Mouse (Mus musculus): ENCODE data around the gene Ano9.

The Ano9 gene

GRCm38 (mm10) chr7:141099911-141100691 lies 17.5 kb downstream of the Ano9 start, which contains the start of gene Sigirr:
Gene Sigirr, minus strand, starts transcription at chr7:141100572.
- DNase-seq (ENCODE audit: low spot score), result no peak

- DNase-seq (ENCODE audit: low spot score), result no peak
Observed at GRCm38 (mm10) chr7:141097177-141097576, 20.4 kb downstream of the Ano9 start.

GRCm38 (mm10) chr7:141096649-141097056 lies 21.0 kb downstream of the Ano9 start:
- DNase-seq (ENCODE audit: low spot score), result no peak

- DNase-seq (ENCODE audit: low spot score), result no peak
Observed at GRCm38 (mm10) chr7:141096021-141096420, 21.6 kb downstream of the Ano9 start.

GRCm38 (mm10) chr7:141094487-141095205 lies 23.0 kb downstream of the Ano9 start:
- no peak for DNase-seq (ENCODE audit: low spot score)

GRCm38 (mm10) chr7:141093950-141094349 lies 23.7 kb downstream of the Ano9 start:
- no peak for DNase-seq (ENCODE audit: low spot score)

GRCm38 (mm10) chr7:141092051-141092735 lies 25.4 kb downstream of the Ano9 start:
- DNase-seq (ENCODE audit: low spot score), result peak; percentile 82

- DNase-seq (ENCODE audit: low spot score), result no peak
Observed at GRCm38 (mm10) chr7:141090228-141090627, 27.4 kb downstream of the Ano9 start.

- no peak for DNase-seq (ENCODE audit: low spot score)
Observed at GRCm38 (mm10) chr7:141088473-141088872, 29.1 kb downstream of the Ano9 start.

- no peak for DNase-seq (ENCODE audit: low spot score)
Observed at GRCm38 (mm10) chr7:141087894-141088293, 29.7 kb downstream of the Ano9 start.

GRCm38 (mm10) chr7:141079481-141080449 lies 37.8 kb downstream of the Ano9 start:
- DNase-seq (ENCODE audit: low spot score), result no peak

- no peak for DNase-seq (ENCODE audit: low spot score)
Observed at GRCm38 (mm10) chr7:141078876-141079275, 38.7 kb downstream of the Ano9 start.

GRCm38 (mm10) chr7:141077841-141078240 lies 39.8 kb downstream of the Ano9 start, which contains the start of gene Pkp3:
Gene Pkp3, plus strand, starts transcription at chr7:141078218.
- no peak for DNase-seq (ENCODE audit: low spot score)

- no peak for DNase-seq (ENCODE audit: low spot score)
Observed at GRCm38 (mm10) chr7:141073782-141074181, 43.8 kb downstream of the Ano9 start.

GRCm38 (mm10) chr7:141072017-141072745 lies 45.4 kb downstream of the Ano9 start:
- no peak for DNase-seq (ENCODE audit: low spot score)

GRCm38 (mm10) chr7:141070058-141070862 lies 47.3 kb downstream of the Ano9 start:
- peak; percentile 86 for DNase-seq (ENCODE audit: low spot score)

- no peak for DNase-seq (ENCODE audit: low spot score)
Observed at GRCm38 (mm10) chr7:141068351-141068750, 49.3 kb downstream of the Ano9 start.

- DNase-seq (ENCODE audit: low spot score), result no peak
Observed at GRCm38 (mm10) chr7:141064576-141064975, 53.0 kb downstream of the Ano9 start.

- DNase-seq (ENCODE audit: low spot score), result no peak
Observed at GRCm38 (mm10) chr7:141064175-141064574, 53.4 kb downstream of the Ano9 start.

GRCm38 (mm10) chr7:141063353-141063752 lies 54.3 kb downstream of the Ano9 start:
- no peak for DNase-seq (ENCODE audit: low spot score)
